Mouse (Mus musculus) E14TG2a.4 (cell line): ENCODE measurements around the gene Klrg2.
"Not testable (repeated sequence)": the region's sequence is repeated elsewhere in the genome, so short reads cannot be mapped to it uniquely, and the experiment has no call there.

Source experiments
- H3K27me3 ChIP-seq: 2 replicates; pipeline ENCODE4 v1.6.1; 2014; ENCODE audit warnings: low read length, control low read depth; ENCODE audit not compliant: insufficient read depth
- H3K36me3 ChIP-seq: 2 replicates; pipeline ENCODE4 v1.6.1; 2014; ENCODE audit warnings: low read length, control low read depth; ENCODE audit not compliant: insufficient read depth
- H3K4me1 ChIP-seq: replicated peaks from 2 replicates; pipeline ENCODE4 v1.6.1; 2014; ENCODE audit warnings: low read depth, low read length, control low read depth
- H3K4me3 ChIP-seq: replicated peaks from 2 replicates; pipeline ENCODE4 v1.5.1; 2014; ENCODE audit warnings: mild to moderate bottlenecking, low read length
- H3K9me3 ChIP-seq: 2 replicates; pipeline ENCODE4 v1.6.1; 2014; ENCODE audit warnings: low read length, control low read depth
- CTCF ChIP-seq: conservative IDR thresholded peaks from 2 replicates; pipeline ENCODE4 v1.5.1; 2014; ENCODE audit warnings: low read length
- NANOG ChIP-seq: IDR thresholded peaks from 2 replicates; pipeline ENCODE4 v1.6.1; 2014; ENCODE audit warnings: borderline replicate concordance, low read length, mixed read lengths
- POU5F1 ChIP-seq: IDR thresholded peaks from 2 replicates; pipeline ENCODE4 v1.6.1; 2014; ENCODE audit warnings: low read length, borderline replicate concordance

Gene Klrg2

DNA sequence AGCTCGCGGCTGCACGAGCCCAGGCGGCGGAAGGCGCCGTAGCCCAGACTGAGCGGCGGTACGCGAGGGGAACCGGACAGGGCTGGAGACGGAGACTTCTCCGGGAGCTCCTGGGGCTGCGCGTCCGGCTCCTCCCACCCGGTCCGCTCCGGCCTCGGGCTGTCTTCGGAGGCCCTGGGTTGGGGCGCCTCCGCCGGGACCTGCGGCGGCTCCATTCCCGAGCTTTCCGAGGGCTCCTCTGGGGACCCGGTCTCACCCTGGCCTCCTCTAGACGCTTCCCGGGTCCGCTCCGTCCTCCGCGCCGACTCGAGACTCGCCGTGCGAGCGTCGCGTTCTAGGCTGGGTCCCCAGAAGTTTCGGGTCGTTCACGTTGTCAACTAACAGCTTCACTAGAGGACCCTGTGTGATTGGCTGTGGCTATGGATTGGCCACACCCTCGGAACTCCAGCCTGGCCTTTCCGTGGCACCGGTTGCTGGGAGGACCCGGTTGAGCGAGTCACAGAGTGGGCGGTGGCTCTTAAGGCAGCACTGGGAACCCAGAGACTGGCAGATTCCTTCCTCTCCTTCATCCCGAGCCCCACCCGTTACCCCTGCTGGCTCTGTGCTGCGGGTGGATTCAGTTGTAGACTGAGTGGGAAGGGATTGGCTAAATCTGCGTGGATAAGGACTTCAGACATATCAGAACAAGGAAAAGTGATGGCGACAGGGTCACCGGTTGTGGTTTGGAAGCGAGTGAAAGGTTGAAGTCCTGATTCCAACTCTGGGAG is at the start of gene Klrg2:
Gene Klrg2 (minus strand): TSS at position 391 of the 767 bp plus-strand sequence.
- H3K4me1 ChIP-seq = peaks cover 19% of the 10 kb centered on the region
- H3K27me3 ChIP-seq = peaks cover 96% of the 10 kb centered on the region
- no peak for TF ChIP-seq NANOG
- TF ChIP-seq POU5F1 = no peak
- TF ChIP-seq CTCF = no peak

DNA sequence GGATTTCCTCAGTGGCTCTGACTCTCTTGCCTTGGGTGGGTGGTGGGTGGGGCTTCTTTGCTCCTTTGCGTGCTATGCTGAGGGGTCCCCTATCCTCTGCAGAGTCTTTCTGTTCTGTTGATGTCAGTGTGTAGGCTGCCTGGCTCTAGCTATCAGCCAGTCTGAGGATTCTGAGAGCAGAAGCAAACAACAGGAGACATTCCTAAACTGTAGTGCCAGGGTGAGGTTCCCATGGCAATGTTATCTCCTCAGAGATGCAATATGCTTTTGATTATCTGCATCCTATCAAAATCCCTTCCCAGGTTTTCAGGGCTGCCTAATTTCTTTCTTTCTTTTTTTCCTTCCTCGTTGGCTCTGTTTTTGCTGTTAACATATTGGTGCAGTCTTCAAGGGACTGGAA is 45.5 kb upstream of the Klrg2 start:
- Histone ChIP-seq H3K36me3 (no peaks in the 10 kb centered on the region), H3K27me3 (peaks cover 14% of the 10 kb centered on the region), H3K9me3 (peaks cover 12% of the 10 kb centered on the region), H3K4me1 (peaks cover 8% of the 10 kb centered on the region), H3K4me3 (no peak overlapping the region)
- no peak for TF ChIP-seq POU5F1
- no peak for TF ChIP-seq CTCF
- no peak for TF ChIP-seq NANOG

More for the DNA sequence above, at the start of gene Klrg2:
- Histone ChIP-seq H3K4me3 (peak within 1 kb of the TSS; percentile 86), H3K36me3 (no peaks in the 10 kb centered on the region), H3K9me3 (no peaks in the 10 kb centered on the region)

DNA sequence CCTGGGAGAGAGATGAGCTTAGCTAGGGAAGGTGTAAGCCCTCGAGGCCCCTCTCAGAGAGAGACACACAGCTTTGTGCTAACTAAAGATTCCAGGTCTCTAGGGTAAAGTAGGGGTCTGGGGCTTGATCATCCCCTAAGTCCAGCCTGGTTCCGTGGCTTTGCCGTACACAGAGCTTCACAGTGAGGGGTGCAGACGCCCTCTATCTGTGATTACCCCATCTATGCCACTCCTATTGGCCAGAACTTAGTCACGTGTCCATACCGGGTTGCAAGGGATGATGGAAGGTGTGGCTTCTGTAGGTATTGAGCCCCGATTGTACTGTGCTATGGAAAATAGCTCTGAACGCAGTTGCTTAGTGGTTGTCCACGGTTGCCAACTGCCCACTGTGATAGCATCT is 40.6 kb upstream of the Klrg2 start:
- H3K4me1 ChIP-seq = peaks cover 18% of the 10 kb centered on the region
- no peaks in the 10 kb centered on the region for H3K36me3 ChIP-seq
- no peaks in the 10 kb centered on the region for H3K9me3 ChIP-seq
- peak overlapping the region; percentile 68; the same call in 1 of the 2 replicates for H3K4me3 ChIP-seq
- no peak for TF ChIP-seq NANOG
- TF ChIP-seq POU5F1 = no peak
- no peak for TF ChIP-seq CTCF
- peaks cover 46% of the 10 kb centered on the region for H3K27me3 ChIP-seq

GRCm38 (mm10) chr6:38676723-38677122 is 39.7 kb upstream of the Klrg2 start:
- Histone ChIP-seq H3K9me3 (no peaks in the 10 kb centered on the region), H3K4me3 (peak overlapping the region; percentile 68), H3K27me3 (peaks cover 51% of the 10 kb centered on the region), H3K36me3 (no peaks in the 10 kb centered on the region), H3K4me1 (peaks cover 18% of the 10 kb centered on the region)
- TF ChIP-seq NANOG = no peak
- TF ChIP-seq POU5F1 = no peak
- TF ChIP-seq CTCF = no peak

DNA sequence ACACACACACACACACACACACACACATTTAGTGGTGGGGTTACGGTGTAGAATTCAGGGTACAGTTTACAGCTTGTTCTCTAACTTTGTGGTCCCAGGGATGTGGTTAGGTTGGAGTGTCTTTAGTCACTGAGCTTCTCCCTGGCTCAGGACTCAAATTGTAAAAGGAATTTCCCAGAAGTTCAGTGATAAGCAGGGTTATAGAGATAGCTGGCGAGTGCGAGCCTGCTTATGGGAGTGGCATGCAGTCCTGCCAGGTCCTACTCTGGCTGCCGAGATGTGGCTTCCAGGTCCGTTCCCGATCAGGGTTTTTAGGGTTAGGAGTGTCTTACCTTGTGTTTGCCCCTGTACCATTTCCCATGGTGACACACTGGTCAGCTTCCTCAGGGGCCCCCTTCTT is 39.2 kb upstream of the Klrg2 start:
- H3K4me3 ChIP-seq = peak overlapping the region; percentile 68
- no peaks in the 10 kb centered on the region for H3K9me3 ChIP-seq
- peaks cover 51% of the 10 kb centered on the region for H3K27me3 ChIP-seq
- TF ChIP-seq NANOG (no peak), CTCF (no peak), POU5F1 (no peak)
- H3K36me3 ChIP-seq = no peaks in the 10 kb centered on the region
- peaks cover 18% of the 10 kb centered on the region for H3K4me1 ChIP-seq

DNA sequence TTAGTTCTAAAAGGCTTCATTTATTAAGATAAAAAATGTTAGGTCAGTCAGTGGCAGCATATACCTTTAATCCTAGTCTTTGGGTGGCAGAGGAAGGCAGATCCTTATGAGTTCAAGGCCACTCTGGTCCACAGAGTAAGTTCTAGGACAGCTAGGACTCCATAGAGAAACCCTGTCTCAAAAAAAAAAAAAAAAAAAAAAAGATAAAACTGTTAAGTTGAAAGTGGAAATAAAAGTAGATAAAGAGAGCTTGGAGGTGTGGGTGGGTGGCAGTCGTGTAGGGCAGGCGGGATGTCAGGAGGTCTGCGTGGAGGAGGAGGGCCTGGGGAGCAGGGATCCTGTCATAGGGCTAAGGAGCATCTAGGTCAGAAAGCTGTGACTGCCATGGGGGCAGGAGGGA is 35.0 kb upstream of the Klrg2 start:
- no peak for TF ChIP-seq CTCF
- TF ChIP-seq POU5F1 = no peak
- no peak for TF ChIP-seq NANOG
- Histone ChIP-seq H3K9me3 (no peaks in the 10 kb centered on the region), H3K4me1 (peaks cover 9% of the 10 kb centered on the region), H3K27me3 (peaks cover 50% of the 10 kb centered on the region), H3K36me3 (no peaks in the 10 kb centered on the region), H3K4me3 (no peak overlapping the region)

DNA sequence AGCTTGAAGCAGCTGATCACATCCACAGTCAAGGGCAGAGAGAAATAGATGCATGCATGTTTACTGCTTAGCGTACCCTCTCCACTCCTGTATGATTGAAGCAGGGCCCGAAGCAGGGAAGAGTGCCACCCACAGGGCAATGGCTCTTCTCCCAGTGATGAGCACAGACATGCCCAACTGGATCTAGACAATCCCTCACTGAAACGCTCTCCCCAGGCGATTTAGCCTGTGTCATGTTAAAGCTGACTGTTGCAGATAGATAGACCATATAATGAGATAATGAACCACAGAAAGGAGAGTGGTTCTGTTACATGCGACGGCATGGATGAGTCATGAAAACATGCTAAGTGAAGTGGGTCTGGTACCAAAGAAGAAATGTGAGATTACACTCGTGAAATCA is 34.2 kb upstream of the Klrg2 start:
- H3K27me3 ChIP-seq = peaks cover 48% of the 10 kb centered on the region
- no peaks in the 10 kb centered on the region for H3K9me3 ChIP-seq
- no peak overlapping the region for H3K4me3 ChIP-seq
- peaks cover 2% of the 10 kb centered on the region for H3K4me1 ChIP-seq
- H3K36me3 ChIP-seq = no peaks in the 10 kb centered on the region
- TF ChIP-seq NANOG (no peak), POU5F1 (no peak), CTCF (no peak)

DNA sequence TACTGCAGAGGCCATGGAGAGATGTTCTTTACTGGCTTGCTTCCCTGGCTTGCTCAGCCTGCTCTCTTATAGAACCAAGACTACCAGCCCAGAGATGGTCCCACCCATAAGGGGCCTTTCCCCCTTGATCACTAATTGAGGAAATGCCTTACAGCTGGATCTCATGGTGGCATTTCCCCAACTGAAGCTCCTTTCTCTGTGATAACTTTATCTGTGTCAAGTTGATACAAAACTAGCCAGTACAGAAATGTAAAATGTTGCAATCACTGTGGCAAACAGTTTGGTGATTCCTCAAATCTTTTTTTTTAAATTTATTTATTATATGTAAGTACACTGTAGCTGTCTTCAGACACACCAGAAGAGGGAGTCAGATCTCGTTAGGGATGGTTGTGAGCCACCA is 33.4 kb upstream of the Klrg2 start:
- H3K9me3 ChIP-seq, H3K4me1 ChIP-seq, H3K36me3 ChIP-seq, H3K4me3 ChIP-seq: not testable (repeated sequence)
- peaks cover 49% of the 10 kb centered on the region for H3K27me3 ChIP-seq

- no peak for TF ChIP-seq NANOG
- no peak for TF ChIP-seq POU5F1
- TF ChIP-seq CTCF = peak; percentile 28; the same call in 1 of the 2 replicates
- Histone ChIP-seq H3K27me3 (peaks cover 58% of the 10 kb centered on the region), H3K9me3 (no peaks in the 10 kb centered on the region), H3K36me3 (no peaks in the 10 kb centered on the region), H3K4me3 (no peak overlapping the region), H3K4me1 (peaks cover 8% of the 10 kb centered on the region; the same call in 1 of the 2 replicates)
Observed at GRCm38 (mm10) chr6:38669580-38669979, 32.5 kb upstream of the Klrg2 start.
